Mouse (Mus musculus) forebrain, embryonic 11.5 days (tissue): ENCODE results near the gene Gng2. TPM values are rescaled to one million over a fixed set of nuclear protein-coding genes. Genes with fewer than 3 reads are reported as not detected.

Source experiments
- ATAC-seq: fragments of 200-750 bp; cut with Nextera tagmentation; replicated peaks from 2 replicates; pipeline ENCODE4 v1.8.0; 2017; ENCODE audit warnings: moderate TSS enrichment; ENCODE audit not compliant: low FRiP score
- DNase-seq: peaks from one replicate; pipeline ENCODE4 v3.0.0-alpha.2; 2017; ENCODE audit warnings: low spot score
- H3K27ac ChIP-seq: fragments of 300-500 bp; sonication (generic); 2 replicates; pipeline ENCODE4 v1.5.1; 2014; ENCODE audit warnings: low read depth, low read length
- H3K27me3 ChIP-seq: fragments of 300-500 bp; sonication (generic); 2 replicates; pipeline ENCODE4 v1.6.1; 2014; ENCODE audit warnings: mild to moderate bottlenecking, low read length, mixed read lengths; ENCODE audit not compliant: control insufficient read depth, insufficient read depth
- H3K36me3 ChIP-seq: fragments of 300-500 bp; sonication (generic); 2 replicates; pipeline ENCODE4 v1.6.1; 2014; ENCODE audit warnings: mild to moderate bottlenecking, low read length, moderate library complexity, mixed read lengths; ENCODE audit not compliant: control insufficient read depth, insufficient read depth
- H3K4me1 ChIP-seq: fragments of 300-500 bp; sonication (generic); replicated peaks from 2 replicates; pipeline ENCODE4 v1.6.1; 2014; ENCODE audit warnings: low read length, mixed read lengths; ENCODE audit not compliant: control insufficient read depth, insufficient read depth
- H3K4me2 ChIP-seq: fragments of 300-500 bp; sonication (generic); 2 replicates; pipeline ENCODE4 v1.6.1; 2014; ENCODE audit warnings: low read depth, mild to moderate bottlenecking, low read length, moderate library complexity, mixed read lengths; ENCODE audit not compliant: severe bottlenecking
- H3K4me3 ChIP-seq: fragments of 300-500 bp; sonication (generic); 2 replicates; pipeline ENCODE4 v1.5.1; 2014; ENCODE audit warnings: low read depth, low read length
- H3K9ac ChIP-seq: fragments of 300-500 bp; sonication (generic); 2 replicates; pipeline ENCODE4 v1.6.1; 2014; ENCODE audit warnings: low read length
- H3K9me3 ChIP-seq: fragments of 300-500 bp; sonication (generic); 2 replicates; pipeline ENCODE4 v1.6.1; 2016; ENCODE audit warnings: low read length, mixed read lengths; ENCODE audit not compliant: control insufficient read depth
- WGBS: fragments of 180-500 bp; shearing (Covaris S2); extraction: QIAGEN DNeasy Blood & Tissue Kit; methylation state at CpG from one replicate; pipeline ENCODE4 v1.1.7; 2014; 5-methylcytosine and 5-hydroxymethylcytosine counted together
- polyA plus RNA-seq: library from polyadenylated mRNA; unstranded; fragments of >200 nt; fragmentation: Nextera tagmentation; extraction: Ambion mirVana; gene quantifications from 2 replicates; pipeline ENCODE4 v1.2.1, GENCODE M21; 2014

Gene Gng2
- polyA plus RNA-seq, 1 experiment from 2014 or later, result 142 TPM

DNA sequence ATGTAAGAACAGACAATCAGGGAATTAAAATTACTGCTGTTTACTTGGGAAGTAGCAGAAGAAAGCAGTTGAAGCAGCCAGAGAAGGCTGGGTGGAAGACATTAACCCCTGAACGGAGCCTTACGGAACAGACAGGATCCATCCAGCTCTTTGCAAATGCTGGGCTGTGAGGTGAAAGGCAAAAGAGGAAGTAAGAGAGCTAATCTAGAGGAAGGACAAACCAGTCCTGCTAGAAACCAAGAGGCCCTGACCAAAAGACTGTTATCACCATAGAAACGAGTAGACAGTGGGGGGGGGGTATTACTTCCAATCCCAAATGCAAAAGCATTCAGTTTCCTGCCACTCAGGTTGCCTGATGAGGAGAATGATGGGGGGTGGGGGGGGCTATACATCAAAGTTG, 6.6 kb downstream of the Gng2 start:
- DNase-seq, result no peak
- ATAC-seq, result peak; percentile 20; the same call in 1 of the 2 replicates
- Histone ChIP-seq H3K27me3 (no peaks in the 10 kb centered on the region), H3K9ac (no peak overlapping the region), H3K27ac (peak overlapping the region; percentile 70), H3K4me3 (no peak overlapping the region), H3K4me2 (no peak overlapping the region), H3K9me3 (no peaks in the 10 kb centered on the region; the same call in 1 of the 2 replicates), H3K36me3 (no peaks in the 10 kb centered on the region), H3K4me1 (peaks cover 25% of the 10 kb centered on the region)
- 46% methylated on average over 3 of the region's 3 CpGs for WGBS

DNA sequence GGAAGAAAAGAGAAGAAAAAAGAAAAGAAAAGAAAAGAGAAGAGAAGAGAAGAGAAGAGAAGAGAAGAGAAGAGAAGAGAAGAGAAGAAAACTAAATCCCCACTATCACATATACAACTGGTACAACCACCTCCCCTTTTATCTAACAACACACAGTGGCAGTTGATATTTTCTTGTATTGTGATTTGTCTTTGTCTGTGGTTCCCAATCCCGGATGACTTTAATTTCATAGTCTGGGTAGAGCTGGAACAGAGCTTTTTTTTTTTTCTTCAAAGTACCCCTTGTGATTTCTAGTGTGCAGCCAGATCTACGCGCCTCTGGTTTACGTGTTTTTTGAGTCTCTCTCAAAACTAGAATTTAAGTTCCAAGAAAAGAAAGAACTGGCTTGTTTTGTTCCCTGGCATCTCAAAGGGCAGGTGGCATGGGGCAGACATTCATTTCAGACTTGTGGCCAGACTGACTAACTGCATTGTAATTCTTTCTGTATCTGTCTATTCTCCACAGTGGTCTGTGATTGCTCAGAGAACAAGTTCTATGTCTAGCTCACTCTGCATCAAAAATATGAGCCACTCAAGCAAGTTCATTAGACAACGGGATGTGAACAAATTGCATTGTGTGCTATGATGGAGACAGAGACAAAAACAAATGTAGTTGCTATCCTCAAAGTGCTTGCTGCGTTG, 7.2 kb downstream of the Gng2 start:
- ATAC-seq (no peak), DNase-seq (no peak)
- Histone ChIP-seq H3K27me3 (no peaks in the 10 kb centered on the region), H3K9ac (no peak overlapping the region), H3K4me1 (peaks cover 24% of the 10 kb centered on the region), H3K36me3 (no peaks in the 10 kb centered on the region), H3K4me3 (no peak overlapping the region), H3K27ac (peak overlapping the region; percentile 70), H3K9me3 (no peaks in the 10 kb centered on the region; the same call in 1 of the 2 replicates), H3K4me2 (no peak overlapping the region)
- 85% methylated on average over 6 of the region's 6 CpGs for WGBS

DNA sequence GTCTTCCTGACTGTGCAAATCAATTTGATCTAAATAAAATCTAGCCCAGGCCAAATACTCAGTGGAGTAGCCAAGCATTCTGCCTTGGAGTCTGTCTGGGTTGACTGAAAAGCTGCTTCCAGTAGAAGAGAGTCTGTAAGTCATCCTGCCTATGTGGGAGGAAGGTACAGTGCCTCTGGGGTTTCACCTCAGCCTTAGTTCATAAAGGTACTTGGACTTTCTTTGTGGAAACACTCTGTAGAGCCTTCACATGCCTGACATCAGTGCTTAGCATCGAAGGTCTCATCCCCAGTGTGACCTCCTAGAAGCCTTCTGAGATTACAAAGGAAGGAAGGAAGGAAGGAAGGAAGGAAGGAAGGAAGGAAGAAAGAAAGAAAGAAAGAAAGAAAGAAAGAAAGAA, 7.9 kb downstream of the Gng2 start:
- Histone ChIP-seq H3K27me3 (no peaks in the 10 kb centered on the region), H3K27ac (no peak overlapping the region), H3K9me3 (no peaks in the 10 kb centered on the region; the same call in 1 of the 2 replicates), H3K36me3 (no peaks in the 10 kb centered on the region), H3K4me3 (no peak overlapping the region), H3K4me2 (no peak overlapping the region), H3K4me1 (peaks cover 18% of the 10 kb centered on the region), H3K9ac (no peak overlapping the region)
- ATAC-seq (no peak), DNase-seq (no peak)
- WGBS, result 72% methylated on average over 1 of the region's 1 CpGs

DNA sequence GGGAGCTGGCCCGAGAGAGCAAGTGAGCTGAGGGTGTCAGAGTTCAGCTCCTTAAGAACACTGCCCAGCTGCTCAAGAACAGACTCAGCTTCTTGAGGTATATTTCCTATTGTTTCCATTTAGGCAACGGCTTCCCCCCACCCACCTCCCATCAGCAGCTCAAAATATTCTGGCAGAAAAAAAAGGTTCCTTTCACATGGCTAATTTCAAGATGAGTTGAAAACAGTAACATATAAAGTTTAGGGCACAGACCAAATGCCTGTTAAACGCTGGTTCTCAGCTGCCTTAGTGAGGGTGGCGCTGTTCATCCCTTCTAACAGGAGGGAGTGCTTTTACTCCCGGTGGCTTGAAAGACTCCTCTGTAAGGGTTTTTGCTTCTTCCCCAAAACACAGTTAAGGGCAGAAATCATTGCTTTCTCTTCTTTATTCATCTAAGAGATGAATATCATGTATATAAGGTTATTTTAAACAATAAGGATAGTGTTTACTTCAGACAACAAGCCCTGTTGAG, 8.4 kb downstream of the Gng2 start:
- Histone ChIP-seq H3K36me3 (no peaks in the 10 kb centered on the region), H3K27ac (no peak overlapping the region), H3K4me2 (no peak overlapping the region), H3K27me3 (no peaks in the 10 kb centered on the region), H3K9ac (no peak overlapping the region), H3K4me1 (peaks cover 21% of the 10 kb centered on the region), H3K9me3 (no peaks in the 10 kb centered on the region; the same call in 1 of the 2 replicates), H3K4me3 (no peak overlapping the region)
- WGBS, result 47% methylated on average over 5 of the region's 5 CpGs
- DNase-seq, result no peak
- no peak for ATAC-seq

DNA sequence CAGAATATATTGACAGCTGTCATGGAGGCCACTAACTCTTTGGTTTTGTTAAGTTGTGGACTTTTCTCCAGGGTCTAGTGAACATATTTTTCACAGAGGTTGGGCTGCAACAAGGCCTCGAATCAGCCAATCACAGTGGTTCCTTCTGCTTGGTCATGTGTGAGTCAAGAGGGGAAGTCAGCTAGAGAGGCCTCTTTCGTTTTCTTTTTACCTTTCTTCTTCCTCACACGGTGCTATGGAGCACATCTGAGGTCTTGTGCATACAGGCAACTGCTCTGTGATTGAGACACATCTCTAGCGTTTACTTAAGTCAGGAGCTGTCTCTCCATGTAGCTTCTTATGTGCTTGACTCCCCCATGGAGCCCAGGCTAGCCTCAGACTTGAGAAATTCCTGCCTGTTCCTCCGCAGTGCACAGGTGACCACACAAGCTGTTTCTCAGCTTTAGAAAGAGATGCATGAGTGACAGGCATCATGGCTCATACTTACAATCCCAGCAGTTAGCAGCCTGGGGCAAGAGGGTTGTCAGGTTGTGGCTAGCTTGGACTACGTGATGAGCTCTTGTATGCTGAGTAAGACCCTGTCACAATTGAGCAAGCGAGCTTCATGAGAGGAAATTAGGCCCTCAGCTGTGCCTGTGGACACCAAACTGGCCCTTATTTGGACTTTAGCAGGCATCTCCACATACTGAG, 9.0 kb downstream of the Gng2 start:
- no peaks in the 10 kb centered on the region for H3K36me3 ChIP-seq
- no peak overlapping the region for H3K4me2 ChIP-seq
- H3K9me3 ChIP-seq, result no peaks in the 10 kb centered on the region; the same call in 1 of the 2 replicates
- H3K27me3 ChIP-seq, result no peaks in the 10 kb centered on the region
- DNase-seq (no peak), ATAC-seq (no peak)
- no peak overlapping the region for H3K4me3 ChIP-seq
- peaks cover 22% of the 10 kb centered on the region for H3K4me1 ChIP-seq
- 87% methylated on average over 7 of the region's 7 CpGs for WGBS
- H3K27ac ChIP-seq, result no peak overlapping the region
- no peak overlapping the region for H3K9ac ChIP-seq

DNA sequence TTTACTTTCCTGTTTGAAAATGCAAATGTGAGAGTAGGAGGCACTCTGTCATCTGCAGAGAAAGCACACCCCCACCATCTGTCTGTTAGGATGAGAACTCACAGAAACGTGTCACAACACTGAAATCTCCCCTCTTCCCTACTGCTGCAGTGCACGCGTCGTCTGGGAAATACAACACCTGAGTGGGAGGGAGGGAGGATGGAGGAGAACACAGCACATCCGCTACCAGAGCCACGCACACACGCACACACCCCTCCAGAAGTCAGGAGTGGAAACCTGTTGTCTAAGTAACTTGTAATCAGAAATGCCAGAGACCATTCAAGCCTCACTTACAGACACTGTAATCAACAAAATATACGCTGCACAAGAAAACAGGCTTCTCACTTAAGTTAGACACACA, 9.9 kb downstream of the Gng2 start:
- Histone ChIP-seq H3K9me3 (no peaks in the 10 kb centered on the region; the same call in 1 of the 2 replicates), H3K27me3 (no peaks in the 10 kb centered on the region), H3K27ac (no peak overlapping the region), H3K4me3 (no peak overlapping the region), H3K36me3 (no peaks in the 10 kb centered on the region), H3K4me1 (peaks cover 24% of the 10 kb centered on the region), H3K4me2 (no peak overlapping the region), H3K9ac (no peak overlapping the region)
- ATAC-seq (no peak), DNase-seq (no peak)
- 74% methylated on average over 8 of the region's 8 CpGs for WGBS

DNA sequence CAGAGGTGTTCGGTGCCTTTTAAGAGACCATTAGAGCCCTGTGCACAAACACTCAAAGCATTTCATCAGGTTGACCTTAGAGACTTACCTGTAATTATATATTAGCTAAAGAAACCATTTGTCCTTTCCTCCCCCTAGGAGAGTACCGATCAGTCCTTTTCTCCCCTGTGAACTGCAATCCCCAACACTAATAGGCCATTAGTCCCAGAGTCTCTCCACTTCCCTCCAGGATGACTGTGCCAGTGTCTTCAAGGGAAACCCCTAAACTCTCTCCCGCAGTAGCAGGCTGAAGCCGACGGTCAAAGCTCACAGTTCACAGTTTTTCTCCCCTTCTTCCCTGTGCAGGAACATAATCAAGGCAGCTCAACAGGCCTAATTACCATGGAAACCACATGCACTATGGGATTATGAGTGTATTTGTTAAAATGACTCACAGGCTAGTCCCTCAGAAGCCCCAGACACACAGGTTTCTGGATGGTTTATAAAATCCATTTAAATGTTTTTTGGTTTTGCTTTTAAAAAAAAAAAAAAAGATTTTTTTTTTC, 13.4 kb downstream of the Gng2 start:
- WGBS, result 33% methylated on average over 5 of the region's 5 CpGs
- DNase-seq, result peak; percentile 57
- Histone ChIP-seq H3K4me2 (no peak overlapping the region), H3K4me3 (no peak overlapping the region), H3K36me3 (peaks cover 2% of the 10 kb centered on the region; the same call in 1 of the 2 replicates), H3K4me1 (peaks cover 15% of the 10 kb centered on the region; the same call in 1 of the 2 replicates), H3K9ac (peak overlapping the region; percentile 23; the same call in 1 of the 2 replicates), H3K9me3 (no peaks in the 10 kb centered on the region; the same call in 1 of the 2 replicates), H3K27me3 (no peaks in the 10 kb centered on the region), H3K27ac (peak overlapping the region; percentile 20)
- ATAC-seq, result peak; percentile 68
